Mouse (Mus musculus): Measurements from ENCODE around the gene Jarid2. TPM values are rescaled to one million over a fixed set of nuclear protein-coding genes. Genes with fewer than 3 reads are reported as not detected.
A peak's percentile ranks its signal among the peaks of the same experiment; 100 is the strongest.

The Jarid2 gene
- polyA plus RNA-seq, 1 experiment from 2014 or later: 54.5 TPM

- no peaks in the 10 kb centered on the region for H3K27me3 ChIP-seq
- no peaks in the 10 kb centered on the region for H3K9me3 ChIP-seq
- H3K27ac ChIP-seq: no peak overlapping the region
- H3K9ac ChIP-seq (replicated peaks): no peak overlapping the region
- H3K4me3 ChIP-seq (replicated peaks): no peak overlapping the region
- H3K4me2 ChIP-seq (replicated peaks): no peak overlapping the region
- no peak for ATAC-seq
- H3K36me3 ChIP-seq: no peaks in the 10 kb centered on the region
- peaks cover 33% of the 10 kb centered on the region for H3K4me1 ChIP-seq (replicated peaks)
- WGBS: 78% methylated on average over 3 of the region's 3 CpGs
Observed at GRCm38 (mm10) chr13:44792361-44792892, 63.2 kb downstream of the Jarid2 start.

- Histone ChIP-seq H3K9ac (replicated peaks) (no peak overlapping the region), H3K4me2 (replicated peaks) (no peak overlapping the region), H3K27me3 (no peaks in the 10 kb centered on the region), H3K4me3 (replicated peaks) (no peak overlapping the region), H3K36me3 (no peaks in the 10 kb centered on the region), H3K27ac (no peak overlapping the region), H3K4me1 (replicated peaks) (peaks cover 23% of the 10 kb centered on the region), H3K9me3 (no peaks in the 10 kb centered on the region)
- whole genome bisulfite sequencing: 17% methylated on average over 3 of the region's 3 CpGs
- ATAC-seq: peak; percentile 60; the same call in 1 of the 2 replicates
Observed at GRCm38 (mm10) chr13:44795891-44796290, 66.6 kb downstream of the Jarid2 start.

GRCm38 (mm10) chr13:44796775-44797174 is 67.5 kb downstream of the Jarid2 start:
- no peak for ATAC-seq
- Histone ChIP-seq H3K36me3 (no peaks in the 10 kb centered on the region), H3K27ac (no peak overlapping the region), H3K9ac (replicated peaks) (no peak overlapping the region), H3K4me1 (replicated peaks) (peaks cover 20% of the 10 kb centered on the region), H3K4me2 (replicated peaks) (no peak overlapping the region), H3K9me3 (no peaks in the 10 kb centered on the region), H3K27me3 (no peaks in the 10 kb centered on the region), H3K4me3 (replicated peaks) (no peak overlapping the region)
- 53% methylated on average over 2 of the region's 2 CpGs for WGBS

GRCm38 (mm10) chr13:44798280-44798679 is 69.0 kb downstream of the Jarid2 start:
- H3K27me3 ChIP-seq: no peaks in the 10 kb centered on the region
- no peak overlapping the region for H3K4me2 ChIP-seq (replicated peaks)
- H3K4me3 ChIP-seq (replicated peaks): no peak overlapping the region
- no peaks in the 10 kb centered on the region for H3K9me3 ChIP-seq
- no peaks in the 10 kb centered on the region for H3K36me3 ChIP-seq
- no peak for ATAC-seq
- 96% methylated on average over 3 of the region's 3 CpGs for WGBS
- no peak overlapping the region for H3K9ac ChIP-seq (replicated peaks)
- H3K27ac ChIP-seq: no peak overlapping the region
- peaks cover 19% of the 10 kb centered on the region for H3K4me1 ChIP-seq (replicated peaks)

GRCm38 (mm10) chr13:44799166-44799565 is 69.9 kb downstream of the Jarid2 start:
- H3K9me3 ChIP-seq: no peaks in the 10 kb centered on the region
- H3K4me3 ChIP-seq (replicated peaks): no peak overlapping the region
- no peaks in the 10 kb centered on the region for H3K27me3 ChIP-seq
- no peak overlapping the region for H3K27ac ChIP-seq
- H3K36me3 ChIP-seq: no peaks in the 10 kb centered on the region
- H3K9ac ChIP-seq (replicated peaks): no peak overlapping the region
- peaks cover 24% of the 10 kb centered on the region for H3K4me1 ChIP-seq (replicated peaks)
- no peak overlapping the region for H3K4me2 ChIP-seq (replicated peaks)
- ATAC-seq: no peak

- ATAC-seq: no peak
- Histone ChIP-seq H3K9me3 (no peaks in the 10 kb centered on the region), H3K4me1 (replicated peaks) (peaks cover 20% of the 10 kb centered on the region), H3K27me3 (no peaks in the 10 kb centered on the region), H3K36me3 (no peaks in the 10 kb centered on the region), H3K4me2 (replicated peaks) (no peak overlapping the region), H3K27ac (no peak overlapping the region), H3K9ac (replicated peaks) (no peak overlapping the region), H3K4me3 (replicated peaks) (no peak overlapping the region)
- 86% methylated on average over 7 of the region's 7 CpGs for WGBS
Observed at GRCm38 (mm10) chr13:44800059-44800458, 70.8 kb downstream of the Jarid2 start.

- WGBS: 50% methylated on average over 1 of the region's 1 CpGs
- H3K4me3 ChIP-seq (replicated peaks): no peak overlapping the region
- H3K4me2 ChIP-seq (replicated peaks): no peak overlapping the region
- no peak overlapping the region for H3K27ac ChIP-seq
- ATAC-seq: no peak
- H3K9me3 ChIP-seq: no peaks in the 10 kb centered on the region
- H3K9ac ChIP-seq (replicated peaks): no peak overlapping the region
- H3K36me3 ChIP-seq: no peaks in the 10 kb centered on the region
- peaks cover 7% of the 10 kb centered on the region; the same call in 1 of the 2 replicates for H3K4me1 ChIP-seq (replicated peaks)
- no peaks in the 10 kb centered on the region for H3K27me3 ChIP-seq
Observed at GRCm38 (mm10) chr13:44804876-44805275, 75.6 kb downstream of the Jarid2 start.

GRCm38 (mm10) chr13:44808307-44808706 is 79.0 kb downstream of the Jarid2 start:
- no peak for ATAC-seq
- H3K27ac ChIP-seq: no peak overlapping the region
- no peak overlapping the region for H3K4me2 ChIP-seq (replicated peaks)
- H3K27me3 ChIP-seq: no peaks in the 10 kb centered on the region
- H3K36me3 ChIP-seq: no peaks in the 10 kb centered on the region
- H3K9me3 ChIP-seq: no peaks in the 10 kb centered on the region
- WGBS: 96% methylated on average over 1 of the region's 1 CpGs
- H3K9ac ChIP-seq (replicated peaks): no peak overlapping the region
- H3K4me3 ChIP-seq (replicated peaks): no peak overlapping the region
- H3K4me1 ChIP-seq (replicated peaks): peaks cover 4% of the 10 kb centered on the region; the same call in 1 of the 2 replicates

GRCm38 (mm10) chr13:44811021-44811420 is 81.7 kb downstream of the Jarid2 start:
- 78% methylated on average over 2 of the region's 2 CpGs for WGBS
- Histone ChIP-seq H3K9ac (replicated peaks) (no peak overlapping the region), H3K27ac (no peak overlapping the region), H3K36me3 (no peaks in the 10 kb centered on the region), H3K4me2 (replicated peaks) (no peak overlapping the region), H3K9me3 (no peaks in the 10 kb centered on the region), H3K4me1 (replicated peaks) (peaks cover 17% of the 10 kb centered on the region), H3K4me3 (replicated peaks) (no peak overlapping the region), H3K27me3 (no peaks in the 10 kb centered on the region)
- ATAC-seq: no peak

GRCm38 (mm10) chr13:44811601-44812000 is 82.3 kb downstream of the Jarid2 start:
- no peak overlapping the region for H3K27ac ChIP-seq

GRCm38 (mm10) chr13:44812381-44812780 is 83.1 kb downstream of the Jarid2 start:
- Histone ChIP-seq H3K4me3 (replicated peaks) (no peak overlapping the region), H3K9ac (replicated peaks) (no peak overlapping the region), H3K36me3 (no peaks in the 10 kb centered on the region), H3K4me1 (replicated peaks) (peaks cover 20% of the 10 kb centered on the region), H3K9me3 (no peaks in the 10 kb centered on the region), H3K27me3 (no peaks in the 10 kb centered on the region), H3K4me2 (replicated peaks) (no peak overlapping the region), H3K27ac (no peak overlapping the region)
- ATAC-seq: no peak
- WGBS: 72% methylated on average over 5 of the region's 5 CpGs

More at GRCm38 (mm10) chr13:44811601-44812000, 82.3 kb downstream of the Jarid2 start:
- no peak overlapping the region for H3K4me2 ChIP-seq (replicated peaks)
- H3K4me1 ChIP-seq (replicated peaks): peaks cover 20% of the 10 kb centered on the region
- no peaks in the 10 kb centered on the region for H3K9me3 ChIP-seq
- no peak for ATAC-seq
- no peak overlapping the region for H3K9ac ChIP-seq (replicated peaks)
- H3K27me3 ChIP-seq: no peaks in the 10 kb centered on the region
- no peaks in the 10 kb centered on the region for H3K36me3 ChIP-seq
- H3K4me3 ChIP-seq (replicated peaks): no peak overlapping the region
- 86% methylated on average over 10 of the region's 10 CpGs for WGBS

GRCm38 (mm10) chr13:44819400-44819799 is 90.1 kb downstream of the Jarid2 start:
- H3K4me1 ChIP-seq (replicated peaks): peaks cover 39% of the 10 kb centered on the region
- ATAC-seq: peak; percentile 53
- no peaks in the 10 kb centered on the region for H3K9me3 ChIP-seq
- H3K4me2 ChIP-seq (replicated peaks): no peak overlapping the region
- H3K9ac ChIP-seq (replicated peaks): no peak overlapping the region
- no peak overlapping the region for H3K4me3 ChIP-seq (replicated peaks)
- H3K36me3 ChIP-seq: no peaks in the 10 kb centered on the region
- 4% methylated on average over 4 of the region's 4 CpGs for WGBS
- H3K27ac ChIP-seq: no peak overlapping the region
- no peaks in the 10 kb centered on the region for H3K27me3 ChIP-seq

GRCm38 (mm10) chr13:44822578-44822977 is 93.3 kb downstream of the Jarid2 start:
- no peak for ATAC-seq
- Histone ChIP-seq H3K9ac (replicated peaks) (no peak overlapping the region), H3K27ac (no peak overlapping the region), H3K9me3 (no peaks in the 10 kb centered on the region), H3K36me3 (no peaks in the 10 kb centered on the region), H3K4me2 (replicated peaks) (no peak overlapping the region), H3K4me3 (replicated peaks) (no peak overlapping the region), H3K27me3 (no peaks in the 10 kb centered on the region), H3K4me1 (replicated peaks) (peaks cover 22% of the 10 kb centered on the region)
